Mouse (Mus musculus) hindbrain, embryonic 14.5 days (tissue): Measurements from ENCODE around the gene Zdhhc19. TPM values are rescaled to one million over a fixed set of nuclear protein-coding genes. Genes with fewer than 3 reads are reported as not detected.
A peak's percentile ranks its signal among the peaks of the same experiment; 100 is the strongest.

ENCODE experiments used
- ATAC-seq: fragments of 200-750 bp; cut with Nextera tagmentation; 2 replicates; pipeline ENCODE4 v1.8.0; 2017; ENCODE audit warnings: moderate number of reproducible peaks, mild to moderate bottlenecking, moderate TSS enrichment, moderate library complexity; ENCODE audit not compliant: low FRiP score
- DNase-seq: peaks from one replicate; pipeline ENCODE4 v3.0.0-alpha.2; 2015; ENCODE audit warnings: low spot score
- H3K27ac ChIP-seq: fragments of 300-500 bp; sonication (generic); 2 replicates; pipeline ENCODE4 v1.5.1; 2014; ENCODE audit warnings: mild to moderate bottlenecking, moderate library complexity
- H3K27me3 ChIP-seq: fragments of 300-500 bp; sonication (generic); 2 replicates; pipeline ENCODE4 v1.6.1; 2014; ENCODE audit warnings: mild to moderate bottlenecking, low read length, mixed read lengths; ENCODE audit not compliant: control insufficient read depth, insufficient read depth
- H3K36me3 ChIP-seq: fragments of 300-500 bp; sonication (generic); replicated peaks from 2 replicates; pipeline ENCODE4 v1.6.1; 2014; ENCODE audit not compliant: control insufficient read depth, insufficient read depth
- H3K4me1 ChIP-seq: fragments of 300-500 bp; sonication (generic); replicated peaks from 2 replicates; pipeline ENCODE4 v1.6.1; 2014; ENCODE audit warnings: antibody characterized with exemption, low read length, mixed read lengths; ENCODE audit not compliant: control insufficient read depth, insufficient read depth
- H3K4me2 ChIP-seq: fragments of 300-500 bp; sonication (generic); replicated peaks from 2 replicates; pipeline ENCODE4 v1.6.1; 2014; ENCODE audit warnings: mild to moderate bottlenecking, moderate library complexity
- H3K4me3 ChIP-seq: fragments of 300-500 bp; sonication (generic); replicated peaks from 2 replicates; pipeline ENCODE4 v1.5.1; 2014; ENCODE audit warnings: mild to moderate bottlenecking, low read length
- H3K9ac ChIP-seq: fragments of 300-500 bp; sonication (generic); 2 replicates; pipeline ENCODE4 v1.6.1; 2014
- H3K9me3 ChIP-seq: fragments of 300-500 bp; sonication (generic); 2 replicates; pipeline ENCODE4 v1.6.1; 2016; ENCODE audit warnings: low read length; ENCODE audit not compliant: control insufficient read depth
- WGBS: fragments of 180-500 bp; shearing (Covaris S2); extraction: QIAGEN DNeasy Blood & Tissue Kit; methylation state at CpG from one replicate; pipeline ENCODE4 v1.1.7; 2014; 5-methylcytosine and 5-hydroxymethylcytosine counted together
- polyA plus RNA-seq: library from polyadenylated mRNA; unstranded; fragments of >200 nt; fragmentation: Nextera tagmentation; extraction: Ambion mirVana; gene quantifications from 2 replicates; pipeline ENCODE4 v1.2.1, GENCODE M21; 2014

Zdhhc19 gene
- polyA plus RNA-seq, 1 experiment from 2014 or later, result not detected

DNA sequence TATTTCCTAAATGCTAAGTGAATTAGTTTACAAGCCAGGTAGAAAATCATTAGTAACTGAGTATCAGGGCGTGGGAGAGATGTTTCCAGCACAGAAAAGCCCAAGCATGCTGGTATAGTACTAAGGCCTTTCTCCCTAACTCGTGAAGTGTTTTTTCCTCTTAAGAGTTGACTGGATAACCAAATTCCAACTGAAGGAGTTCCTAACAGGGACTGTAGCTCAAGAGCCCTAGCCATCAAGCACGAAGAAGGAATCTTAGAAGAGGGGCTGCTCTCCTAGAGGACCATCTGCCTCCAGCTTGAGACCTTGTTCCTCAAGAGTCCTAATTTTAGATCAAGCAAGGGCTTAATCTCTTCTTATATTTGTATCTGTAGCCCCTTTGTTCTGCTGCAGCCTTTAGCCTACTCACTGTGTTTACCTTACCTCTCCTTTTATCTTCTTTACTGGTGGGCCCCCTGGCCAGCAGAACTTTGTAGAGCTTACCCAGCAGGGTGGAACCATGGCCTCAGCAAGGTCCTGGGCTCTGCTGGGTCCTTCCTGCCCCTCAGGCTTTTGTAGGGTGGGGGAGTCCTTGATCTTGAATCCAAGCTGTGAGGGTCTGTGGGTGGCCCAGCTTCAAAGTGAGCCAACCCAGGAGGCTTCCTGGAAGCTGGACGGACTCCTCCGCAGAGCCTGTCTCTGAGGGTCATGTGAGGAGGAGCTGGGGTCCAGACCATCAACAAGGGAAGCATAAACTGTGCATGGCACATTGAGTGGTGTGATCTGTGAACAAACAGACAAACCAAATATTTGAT is 42.0 kb downstream of the Zdhhc19 start:
- no peaks in the 10 kb centered on the region for H3K9me3 ChIP-seq
- WGBS, result 50% methylated on average over 5 of the region's 5 CpGs
- H3K27me3 ChIP-seq, result no peaks in the 10 kb centered on the region
- no peak overlapping the region for H3K4me3 ChIP-seq
- H3K9ac ChIP-seq, result no peak overlapping the region
- 0 out of 2 replicates have a peak, but pooled peaks cover 6% of the 10 kb centered on the region for H3K4me1 ChIP-seq
- DNase-seq (no peak), ATAC-seq (no peak)
- H3K36me3 ChIP-seq, result no peaks in the 10 kb centered on the region
- H3K4me2 ChIP-seq, result no peak overlapping the region
- H3K27ac ChIP-seq, result no peak overlapping the region

- Histone ChIP-seq H3K36me3 (no peaks in the 10 kb centered on the region), H3K4me1 (0 out of 2 replicates have a peak, but pooled peaks cover 6% of the 10 kb centered on the region), H3K4me3 (no peak overlapping the region), H3K9me3 (no peaks in the 10 kb centered on the region), H3K9ac (no peak overlapping the region), H3K27me3 (no peaks in the 10 kb centered on the region), H3K4me2 (no peak overlapping the region), H3K27ac (no peak overlapping the region)
- no peak for ATAC-seq
- WGBS, result 25% methylated on average over 3 of the region's 3 CpGs
- peak; percentile 41 for DNase-seq
These were observed 42.7 kb downstream of the Zdhhc19 start for GRCm38 (mm10) chr16:32538761-32539255.

DNA sequence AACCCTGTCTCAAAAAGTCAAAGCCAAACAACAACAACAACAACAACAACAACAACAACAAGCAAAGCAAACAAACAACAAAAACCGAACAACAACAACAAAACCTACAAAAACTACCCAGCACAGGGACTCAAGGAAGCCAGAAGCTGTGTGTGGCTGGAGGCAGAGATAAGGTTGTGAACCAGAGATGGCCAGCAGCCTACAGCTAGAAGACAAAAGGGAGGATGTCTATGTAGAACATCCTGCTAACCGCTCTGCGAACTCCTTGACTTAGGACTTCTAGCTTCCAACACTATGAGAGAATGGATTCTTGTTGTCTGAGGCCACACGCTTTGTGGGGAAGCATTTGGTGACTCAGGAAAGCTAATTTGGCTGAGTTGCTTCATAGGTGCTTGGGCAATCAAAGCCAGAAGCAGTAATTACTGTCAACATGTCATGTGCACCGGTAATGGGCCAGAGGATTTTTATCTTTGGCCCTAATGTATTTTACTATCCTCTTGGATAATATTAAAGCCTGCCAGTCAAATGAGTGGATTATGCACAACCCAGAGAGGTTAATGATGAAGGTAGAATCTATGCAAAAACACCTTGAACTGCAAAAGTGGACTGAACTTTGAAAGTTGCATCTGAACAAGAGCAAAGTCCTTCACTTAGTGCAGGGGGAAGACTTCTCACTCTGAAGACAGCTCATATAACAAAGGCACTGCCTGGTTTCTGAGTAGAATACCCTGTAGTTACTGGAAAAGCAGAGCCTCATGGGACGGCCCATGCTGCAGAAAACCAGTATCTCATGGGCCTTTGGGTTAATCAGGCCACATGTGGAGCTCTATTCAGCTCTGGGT is 45.5 kb downstream of the Zdhhc19 start:
- Histone ChIP-seq H3K9me3 (no peaks in the 10 kb centered on the region), H3K4me1 (no peaks in the 10 kb centered on the region), H3K4me3 (no peak overlapping the region), H3K27ac (no peak overlapping the region), H3K27me3 (no peaks in the 10 kb centered on the region), H3K36me3 (no peaks in the 10 kb centered on the region), H3K9ac (no peak overlapping the region), H3K4me2 (no peak overlapping the region)
- DNase-seq (no peak), ATAC-seq (no peak)
- 91% methylated on average over 6 of the region's 6 CpGs for WGBS

DNA sequence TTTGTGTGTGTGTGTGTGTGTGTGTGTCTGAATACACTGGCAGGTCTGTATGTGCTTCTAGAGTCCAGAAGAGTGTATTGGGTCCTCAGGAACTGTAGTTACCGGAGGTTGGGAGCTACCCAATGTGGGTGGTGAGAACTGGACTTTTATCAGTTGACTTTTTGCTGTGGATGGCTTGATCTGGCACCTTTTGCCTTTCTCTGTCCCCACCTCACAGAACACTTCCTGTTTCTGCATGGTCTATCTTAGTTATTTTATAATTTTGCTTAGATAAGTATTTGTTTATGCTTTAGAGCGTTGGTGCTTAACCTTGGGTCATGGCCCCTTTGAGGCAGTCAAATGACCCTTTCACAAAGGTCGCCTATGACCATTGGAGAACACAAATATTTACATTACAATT is 47.4 kb downstream of the Zdhhc19 start:
- Histone ChIP-seq H3K9ac (no peak overlapping the region), H3K27me3 (no peaks in the 10 kb centered on the region), H3K36me3 (no peaks in the 10 kb centered on the region), H3K4me1 (no peaks in the 10 kb centered on the region), H3K9me3 (no peaks in the 10 kb centered on the region), H3K27ac (no peak overlapping the region), H3K4me3 (no peak overlapping the region), H3K4me2 (no peak overlapping the region)
- WGBS, result 85% methylated on average over 3 of the region's 3 CpGs
- DNase-seq (no peak), ATAC-seq (no peak)

GRCm38 (mm10) chr16:32547156-32548068 is 51.3 kb downstream of the Zdhhc19 start:
- no peak overlapping the region for H3K4me3 ChIP-seq
- H3K4me1 ChIP-seq, result no peaks in the 10 kb centered on the region
- H3K9me3 ChIP-seq, result no peaks in the 10 kb centered on the region
- H3K4me2 ChIP-seq, result no peak overlapping the region
- no peaks in the 10 kb centered on the region for H3K27me3 ChIP-seq
- H3K36me3 ChIP-seq, result no peaks in the 10 kb centered on the region
- no peak overlapping the region for H3K27ac ChIP-seq
- DNase-seq, result no peak
- no peak overlapping the region for H3K9ac ChIP-seq
- 72% methylated on average over 10 of the region's 10 CpGs for WGBS
- no peak for ATAC-seq

DNA sequence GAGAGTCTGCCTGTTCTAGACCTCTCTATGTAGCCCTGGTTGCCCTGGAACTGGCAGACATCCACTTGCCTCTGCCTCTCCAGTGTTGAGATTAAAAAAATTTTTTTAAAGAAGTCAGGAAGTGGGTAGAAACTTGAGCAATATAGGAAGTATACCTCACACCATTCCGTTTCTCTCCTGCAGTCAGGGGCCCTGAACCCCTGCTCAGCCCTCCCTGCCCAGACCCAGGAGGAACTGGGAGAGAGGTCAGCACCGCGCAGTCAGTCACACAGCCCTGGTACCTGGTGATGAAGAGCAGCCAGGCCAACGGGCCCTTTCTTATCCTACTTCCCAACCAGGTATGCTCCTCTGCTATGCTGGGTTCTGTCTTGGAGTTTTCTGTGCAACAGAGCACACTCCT is 54.0 kb downstream of the Zdhhc19 start:
- H3K27ac ChIP-seq, result no peak overlapping the region
- H3K9me3 ChIP-seq, result no peaks in the 10 kb centered on the region
- ATAC-seq, result no peak
- DNase-seq, result no peak
- 91% methylated on average over 4 of the region's 4 CpGs for WGBS
- H3K27me3 ChIP-seq, result no peaks in the 10 kb centered on the region
- no peak overlapping the region for H3K4me3 ChIP-seq
- no peak overlapping the region for H3K9ac ChIP-seq
- H3K4me2 ChIP-seq, result no peak overlapping the region
- no peaks in the 10 kb centered on the region for H3K4me1 ChIP-seq
- no peaks in the 10 kb centered on the region for H3K36me3 ChIP-seq

DNA sequence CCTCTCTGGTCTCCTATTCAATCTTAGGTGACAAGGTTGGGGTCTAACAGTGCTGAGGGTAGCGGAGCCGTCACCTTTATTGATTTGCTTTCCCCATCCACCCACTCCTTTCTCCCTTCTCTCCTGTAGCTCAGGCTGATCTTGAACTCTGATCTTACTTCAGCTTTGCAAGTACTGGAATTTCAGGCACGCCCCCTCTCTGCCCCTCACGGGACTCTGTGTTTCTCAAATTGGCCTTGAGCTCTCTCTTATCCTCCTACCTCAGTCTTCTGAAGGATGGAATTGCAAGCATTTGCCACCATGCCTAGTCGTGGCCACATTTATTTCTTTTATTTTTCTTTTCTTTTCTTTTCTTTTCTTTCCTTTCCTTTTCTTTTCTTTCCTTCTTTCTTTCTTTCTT is 54.4 kb downstream of the Zdhhc19 start:
- ATAC-seq (no peak), DNase-seq (no peak)
- no peak overlapping the region for H3K4me2 ChIP-seq
- H3K9ac ChIP-seq, result no peak overlapping the region
- H3K4me3 ChIP-seq, result no peak overlapping the region
- no peaks in the 10 kb centered on the region for H3K9me3 ChIP-seq
- 82% methylated on average over 5 of the region's 5 CpGs for WGBS
- H3K27me3 ChIP-seq, result no peaks in the 10 kb centered on the region
- no peaks in the 10 kb centered on the region for H3K36me3 ChIP-seq
- no peak overlapping the region for H3K27ac ChIP-seq
- no peaks in the 10 kb centered on the region for H3K4me1 ChIP-seq

GRCm38 (mm10) chr16:32551346-32551747 is 55.3 kb downstream of the Zdhhc19 start:
- Histone ChIP-seq H3K27ac (no peak overlapping the region), H3K27me3 (no peaks in the 10 kb centered on the region), H3K9me3 (no peaks in the 10 kb centered on the region), H3K36me3 (no peaks in the 10 kb centered on the region), H3K4me1 (no peaks in the 10 kb centered on the region), H3K4me3 (no peak overlapping the region), H3K9ac (no peak overlapping the region), H3K4me2 (no peak overlapping the region)
- ATAC-seq (no peak), DNase-seq (no peak)
- WGBS, result 72% methylated on average over 2 of the region's 2 CpGs
